Mouse (Mus musculus) embryo, embryonic 9.5 days (tissue): ENCODE measurements around the gene Gjd3.
"Not testable (repeated sequence)": the region's sequence is repeated elsewhere in the genome, so short reads cannot be mapped to it uniquely, and the experiment has no call there.

Source experiments
- DNase-seq: peaks from one replicate; pipeline ENCODE4 v3.0.0-alpha.2; 2017; ENCODE audit errors: extremely low spot score

Gene Gjd3

GRCm38 (mm10) chr11:98933847-98934246, 49.0 kb downstream of the Gjd3 start:
- DNase-seq = not testable (repeated sequence)

- no peak for DNase-seq
Measured at GRCm38 (mm10) chr11:98933151-98933550, 49.7 kb downstream of the Gjd3 start.

- DNase-seq = no peak
Measured at GRCm38 (mm10) chr11:98932293-98933091, 50.3 kb downstream of the Gjd3 start.
